8 mouse cellular contexts compared by ENCODE assay signal in genomic region chr13:31618416-31618815, GRCm38 (mm10). TPM values are rescaled to one million over a fixed set of nuclear protein-coding genes. Genes with fewer than 3 reads are reported as not detected.
DNase-seq lines count a peak whose midpoint lies in the region; ATAC-seq and TF ChIP-seq lines count a peak whose summit lies in the region.

No protein-coding gene starts in this region.

- no peaks in the 10 kb centered on the region for H3K9me3 ChIP-seq in heart, embryonic 10.5 days
- no peaks in the 10 kb centered on the region; the same call in 1 of the 2 replicates for H3K9me3 ChIP-seq in kidney, embryonic 16.5 days (ENCODE audit: low read length)
- H3K9me3 ChIP-seq in liver, embryonic 14.5 days (ENCODE audit: control insufficient read depth, low read length), result no peaks in the 10 kb centered on the region

- H3K4me1 ChIP-seq in spleen, adult 2 months (ENCODE audit: control insufficient read depth, insufficient read depth, insufficient read length), result no peaks in the 10 kb centered on the region
- H3K4me1 ChIP-seq in cortical plate, adult 2 months (ENCODE audit: control insufficient read depth, insufficient read depth, low read length), result no peaks in the 10 kb centered on the region
- H3K4me1 ChIP-seq in heart, embryonic 10.5 days, result peaks cover 28% of the 10 kb centered on the region
- H3K4me1 ChIP-seq in kidney, embryonic 16.5 days (ENCODE audit: insufficient read depth, low read length), result peaks cover 8% of the 10 kb centered on the region; the same call in 1 of the 2 replicates
- no peaks in the 10 kb centered on the region for H3K4me1 ChIP-seq in liver, embryonic 14.5 days (replicated peaks; ENCODE audit: control insufficient read depth in 2 of 2, insufficient read depth in 2 of 2, low read length in 1 of 2)

- DNase-seq in spleen, adult 2 months (ENCODE audit: low read depth in 1 of 2, low spot score in 2 of 2), result no peak
- DNase-seq in spleen, adult 12 weeks (ENCODE audit: low spot score), result no peak
- no peak for DNase-seq in heart, embryonic 10.5 days (ENCODE audit: low spot score)
- peak in 1 of 3 experiments; percentile 2 for DNase-seq in liver, embryonic 14.5 days (ENCODE audit: low read depth in 3 of 3, low spot score in 3 of 3)
- DNase-seq in neural tube, embryonic 10.5 days (ENCODE audit: extremely low spot score, low spot score), result peak; percentile 84
- peak; percentile 65 for DNase-seq in urinary bladder, adult 2 months (ENCODE audit: low spot score)

- 2% methylated on average over 14 of the region's 14 CpGs for WGBS in spleen, adult 2 months
- under 1% methylated on average over 14 of the region's 14 CpGs for WGBS in heart, embryonic 10.5 days
- under 1% methylated on average over 14 of the region's 14 CpGs for WGBS in kidney, embryonic 16.5 days
- WGBS in liver, embryonic 14.5 days (ENCODE audit: insufficient replicate concordance), result 0% methylated on average over 14 of the region's 14 CpGs

- H3K36me3 ChIP-seq in spleen, adult 2 months (ENCODE audit: control insufficient read depth, insufficient read depth, low read length), result no peaks in the 10 kb centered on the region
- H3K36me3 ChIP-seq in heart, embryonic 10.5 days, result no peaks in the 10 kb centered on the region
- H3K36me3 ChIP-seq in kidney, embryonic 16.5 days (ENCODE audit: insufficient read depth, low read length), result no peaks in the 10 kb centered on the region
- H3K36me3 ChIP-seq in liver, embryonic 14.5 days (replicated peaks; ENCODE audit: control insufficient read depth, insufficient read depth, low read depth), result no peaks in the 10 kb centered on the region

- no peak overlapping the region; the same call in 1 of the 2 replicates for H3K4me3 ChIP-seq in spleen, adult 2 months (ENCODE audit: extremely low read depth, insufficient read depth, insufficient read length)
- peak overlapping the region; percentile 21; the same call in 1 of the 2 replicates for H3K4me3 ChIP-seq in cortical plate, adult 2 months (ENCODE audit: insufficient read depth, low read length)
- H3K4me3 ChIP-seq in heart, embryonic 10.5 days, result peak overlapping the region; percentile 45
- peak overlapping the region; percentile 27 for H3K4me3 ChIP-seq in kidney, embryonic 16.5 days (ENCODE audit: low read length)
- peak overlapping the region in 1 of 2 experiments; percentile 4; a peak in 1 of 4 replicates for H3K4me3 ChIP-seq in liver, embryonic 14.5 days (ENCODE audit: insufficient read depth in 1 of 2, low read depth in 2 of 2, low read length in 2 of 2)

- H3K9ac ChIP-seq in kidney, embryonic 16.5 days (replicated peaks; ENCODE audit: low read length), result no peak overlapping the region
- no peak overlapping the region for H3K9ac ChIP-seq in liver, embryonic 14.5 days (replicated peaks)

- peak; percentile 60 for ATAC-seq in kidney, embryonic 16.5 days (ENCODE audit: low FRiP score, low TSS enrichment)
- ATAC-seq in liver, embryonic 14.5 days (ENCODE audit: insufficient read depth), result no peak

- peaks cover 33% of the 10 kb centered on the region for H3K27me3 ChIP-seq in spleen, adult 2 months (ENCODE audit: control insufficient read depth, insufficient read depth, low read length)
- H3K27me3 ChIP-seq in heart, embryonic 10.5 days (ENCODE audit: insufficient read depth, poor library complexity, severe bottlenecking), result peaks cover 100% of the 10 kb centered on the region
- peaks cover 97% of the 10 kb centered on the region for H3K27me3 ChIP-seq in kidney, embryonic 16.5 days (ENCODE audit: insufficient read depth, low read length)
- peaks cover 96% of the 10 kb centered on the region for H3K27me3 ChIP-seq in liver, embryonic 14.5 days (ENCODE audit: control insufficient read depth, insufficient read depth, low read length)

- TF ChIP-seq EP300 in liver, embryonic 14.5 days (IDR thresholded peaks at IDR 0.05; ENCODE audit: low read depth), result no peak

- no peak for TF ChIP-seq POLR2A in spleen, adult 2 months (IDR thresholded peaks at IDR 0.05; ENCODE audit: low read depth, low read length)
- TF ChIP-seq POLR2A in cortical plate, adult 2 months (IDR thresholded peaks at IDR 0.05; ENCODE audit: extremely low read depth, insufficient read depth, low read length), result no peak

- H3K4me2 ChIP-seq in kidney, embryonic 16.5 days (replicated peaks; ENCODE audit: low read depth, low read length), result peak overlapping the region; percentile 44
- peak overlapping the region; percentile 49 for H3K4me2 ChIP-seq in liver, embryonic 14.5 days (ENCODE audit: low read depth)

- peak; percentile 50; the same call in 1 of the 2 replicates for TF ChIP-seq CTCF in spleen, adult 2 months (IDR thresholded peaks at IDR 0.05; ENCODE audit: extremely low read depth, insufficient read depth, insufficient read length, insufficient replicate concordance)
- peak; percentile 63 for TF ChIP-seq CTCF in cortical plate, adult 2 months (IDR thresholded peaks at IDR 0.05; ENCODE audit: extremely low read depth, insufficient read depth, low read length)
- peak; percentile 71 for TF ChIP-seq CTCF in liver, embryonic 14.5 days (IDR thresholded peaks at IDR 0.05; ENCODE audit: low read depth)

- H3K27ac ChIP-seq in spleen, adult 2 months (ENCODE audit: insufficient read depth, low read length), result no peak overlapping the region
- no peak overlapping the region for H3K27ac ChIP-seq in cortical plate, adult 2 months (ENCODE audit: insufficient read depth, low read length)
- H3K27ac ChIP-seq in heart, embryonic 10.5 days, result no peak overlapping the region
- no peak overlapping the region for H3K27ac ChIP-seq in kidney, embryonic 16.5 days (ENCODE audit: low read length)
- no peak overlapping the region for H3K27ac ChIP-seq in liver, embryonic 14.5 days

RNA-seq across cellular contexts. Expression of gene Foxf2, which starts 7.2 kb away (rescaled TPM):
- polyA plus RNA-seq in spleen, adult 2 months (2012; rRNA removed), result 0.04 and 0.06 TPM in 2 replicates
- polyA plus RNA-seq in cortical plate, adult 2 months (2012; rRNA removed), result 5.8 and 6.1 TPM in 2 replicates
- polyA plus RNA-seq in heart, embryonic 10.5 days (2016; fragmentation: Nextera tagmentation; extraction: Ambion mirVana), result 0.14 and 3.4 TPM in 2 replicates
- polyA plus RNA-seq in kidney, embryonic 16.5 days (2015; fragmentation: Nextera tagmentation; extraction: Ambion mirVana), result 0.61 TPM in 1 of 2 replicates, not detected in the other
- 0.09 and 0.12 TPM in 2 replicates for polyA plus RNA-seq in liver, embryonic 14.5 days (2012; rRNA removed)
- not detected in 2 replicates for polyA plus RNA-seq in liver, embryonic 14.5 days (2014; fragmentation: Nextera tagmentation; extraction: Ambion mirVana)
- polyA plus RNA-seq in urinary bladder, adult 2 months (2012; rRNA removed), result 14.1 and 15.0 TPM in 2 replicates

RNA-seq across cellular contexts. Expression of gene A530084C06Rik, which starts 59.3 kb away (rescaled TPM):
- polyA plus RNA-seq in spleen, adult 2 months (2012; rRNA removed), result not detected in 2 replicates
- 0.44 and 0.61 TPM in 2 replicates for polyA plus RNA-seq in cortical plate, adult 2 months (2012; rRNA removed)
- not detected in 2 replicates for polyA plus RNA-seq in heart, embryonic 10.5 days (2016; fragmentation: Nextera tagmentation; extraction: Ambion mirVana)
- not detected in 2 replicates for polyA plus RNA-seq in kidney, embryonic 16.5 days (2015; fragmentation: Nextera tagmentation; extraction: Ambion mirVana)
- polyA plus RNA-seq in liver, embryonic 14.5 days (2012; rRNA removed), result 0.04 and 0.06 TPM in 2 replicates
- polyA plus RNA-seq in liver, embryonic 14.5 days (2014; fragmentation: Nextera tagmentation; extraction: Ambion mirVana), result not detected in 2 replicates
- 0.96 and 1.1 TPM in 2 replicates for polyA plus RNA-seq in urinary bladder, adult 2 months (2012; rRNA removed)

Comparison
In these comparisons a context has a peak if more than half of its experiments do, and no peak if none do; other contexts are left out.
1. DNase-seq: peak in neural tube, embryonic 10.5 days (single experiment) and urinary bladder, adult 2 months (single experiment); none in spleen, adult 2 months (0 of 2), spleen, adult 12 weeks (single experiment) and heart, embryonic 10.5 days (single experiment).
2. Peak in every context shown above with its lines, with median percentiles within 50 percentile points of each other: CTCF ChIP-seq.